Mouse (Mus musculus) embryonic facial prominence, embryonic 14.5 days (tissue): ENCODE results near the gene Gm21988. TPM values are rescaled to one million over a fixed set of nuclear protein-coding genes. Genes with fewer than 3 reads are reported as not detected.
A peak's percentile ranks its signal among the peaks of the same experiment; 100 is the strongest.

Experiments used
- ATAC-seq: fragments of 200-750 bp; cut with Nextera tagmentation; 2 replicates; pipeline ENCODE4 v1.8.0; 2017; ENCODE audit warnings: low read depth, moderate number of reproducible peaks, moderate TSS enrichment
- DNase-seq: peaks from one replicate; pipeline ENCODE4 v3.0.0-alpha.2; 2015; ENCODE audit warnings: low spot score
- H3K27ac ChIP-seq: fragments of 300-500 bp; sonication (generic); replicated peaks from 2 replicates; pipeline ENCODE4 v1.5.1; 2014; ENCODE audit warnings: low read depth, mild to moderate bottlenecking, low read length, moderate library complexity
- H3K27me3 ChIP-seq: fragments of 300-500 bp; sonication (generic); replicated peaks from 2 replicates; pipeline ENCODE4 v1.6.1; 2014; ENCODE audit warnings: low read length; ENCODE audit not compliant: control insufficient read depth, insufficient read depth
- H3K36me3 ChIP-seq: fragments of 300-500 bp; sonication (generic); 2 replicates; pipeline ENCODE4 v1.6.1; 2014; ENCODE audit warnings: low read length, mixed read lengths; ENCODE audit not compliant: control insufficient read depth, insufficient read depth
- H3K4me1 ChIP-seq: fragments of 300-500 bp; sonication (generic); 2 replicates; pipeline ENCODE4 v1.6.1; 2014; ENCODE audit warnings: antibody characterized with exemption, low read length; ENCODE audit not compliant: control insufficient read depth, insufficient read depth
- H3K4me2 ChIP-seq: fragments of 300-500 bp; sonication (generic); 2 replicates; pipeline ENCODE4 v1.6.1; 2014; ENCODE audit warnings: low read depth, mild to moderate bottlenecking, low read length, moderate library complexity, mixed read lengths
- H3K4me3 ChIP-seq: fragments of 300-500 bp; sonication (generic); 2 replicates; pipeline ENCODE4 v1.5.1; 2014; ENCODE audit warnings: low read depth, mild to moderate bottlenecking, low read length
- H3K9ac ChIP-seq: fragments of 300-500 bp; sonication (generic); 2 replicates; pipeline ENCODE4 v1.6.1; 2014; ENCODE audit warnings: low read depth, mild to moderate bottlenecking, low read length, moderate library complexity, mixed read lengths
- H3K9me3 ChIP-seq: fragments of 300-500 bp; sonication (generic); 2 replicates; pipeline ENCODE4 v1.6.1; 2016; ENCODE audit warnings: low read length; ENCODE audit not compliant: control insufficient read depth
- WGBS: fragments of 180-500 bp; shearing (Covaris S2); extraction: QIAGEN DNeasy Blood & Tissue Kit; methylation state at CpG from one replicate; pipeline ENCODE4 v1.1.7; 2014; 5-methylcytosine and 5-hydroxymethylcytosine counted together
- polyA plus RNA-seq: library from polyadenylated mRNA; unstranded; fragments of >200 nt; fragmentation: Nextera tagmentation; extraction: Ambion mirVana; gene quantifications from 2 replicates; pipeline ENCODE4 v1.2.1, GENCODE M21; 2014

Gene Gm21988
- polyA plus RNA-seq, 1 experiment from 2014 or later: 12.2 TPM

- Histone ChIP-seq H3K4me3 (peak overlapping the region; percentile 41), H3K4me2 (peak overlapping the region; percentile 62), H3K9ac (peak overlapping the region; percentile 70), H3K4me1 (peaks cover 15% of the 10 kb centered on the region), H3K27me3 (peaks cover 28% of the 10 kb centered on the region), H3K36me3 (peaks cover 16% of the 10 kb centered on the region), H3K27ac (peak overlapping the region; percentile 17; the same call in 1 of the 2 replicates), H3K9me3 (no peaks in the 10 kb centered on the region)
- ATAC-seq: no peak
- DNase-seq: no peak
- WGBS: 24% methylated on average over 8 of the region's 8 CpGs
These were observed 6.6 kb downstream of the Gm21988 start for GRCm38 (mm10) chr11:70233016-70233415.

- Histone ChIP-seq H3K27me3 (peaks cover 33% of the 10 kb centered on the region), H3K4me2 (peak overlapping the region; percentile 62), H3K27ac (peak overlapping the region; percentile 17), H3K4me3 (peak overlapping the region; percentile 41), H3K9me3 (no peaks in the 10 kb centered on the region), H3K36me3 (peaks cover 16% of the 10 kb centered on the region), H3K9ac (peak overlapping the region; percentile 70), H3K4me1 (peaks cover 15% of the 10 kb centered on the region)
- ATAC-seq (no peak), DNase-seq (peak; percentile 64)
- WGBS: 5% methylated on average over 9 of the region's 10 CpGs
These were observed 7.1 kb downstream of the Gm21988 start for GRCm38 (mm10) chr11:70232546-70232945.

GRCm38 (mm10) chr11:70230239-70230727 is 9.3 kb downstream of the Gm21988 start:
- Histone ChIP-seq H3K9ac (no peak overlapping the region; the same call in 1 of the 2 replicates), H3K4me1 (peaks cover 12% of the 10 kb centered on the region), H3K27ac (no peak overlapping the region), H3K9me3 (no peaks in the 10 kb centered on the region), H3K4me2 (peak overlapping the region; percentile 49), H3K27me3 (peaks cover 55% of the 10 kb centered on the region), H3K36me3 (peaks cover 9% of the 10 kb centered on the region), H3K4me3 (peak overlapping the region; percentile 29)
- whole genome bisulfite sequencing: 1% methylated on average over 24 of the region's 32 CpGs
- DNase-seq: peak; percentile 87
- peak; percentile 64 for ATAC-seq

- 3% methylated on average over 39 of the region's 39 CpGs for WGBS
- Histone ChIP-seq H3K9ac (peak within 1 kb of the TSS; percentile 45), H3K27me3 (peaks cover 64% of the 10 kb centered on the region), H3K4me1 (peaks cover 12% of the 10 kb centered on the region), H3K4me2 (peak within 1 kb of the TSS; percentile 49), H3K27ac (peak within 1 kb of the TSS; percentile 49; the same call in 1 of the 2 replicates), H3K9me3 (no peaks in the 10 kb centered on the region), H3K36me3 (peaks cover under 1% of the 10 kb centered on the region; the same call in 1 of the 2 replicates), H3K4me3 (peak within 1 kb of the TSS; percentile 29)
- DNase-seq (no peak), ATAC-seq (no peak)
These were observed 10.2 kb downstream of the Gm21988 start, which contains the start of gene Bcl6b for GRCm38 (mm10) chr11:70229260-70230010. Gene Bcl6b, minus strand, starts transcription at chr11:70229798.

GRCm38 (mm10) chr11:70228828-70229227 is 10.8 kb downstream of the Gm21988 start:
- Histone ChIP-seq H3K4me3 (peak overlapping the region; percentile 29), H3K4me2 (peak overlapping the region; percentile 49), H3K4me1 (peaks cover 12% of the 10 kb centered on the region), H3K36me3 (no peaks in the 10 kb centered on the region), H3K9me3 (no peaks in the 10 kb centered on the region), H3K27ac (no peak overlapping the region; the same call in 1 of the 2 replicates), H3K9ac (peak overlapping the region; percentile 45; the same call in 1 of the 2 replicates), H3K27me3 (peaks cover 70% of the 10 kb centered on the region)
- ATAC-seq: no peak
- peak; percentile 78 for DNase-seq
- 2% methylated on average over 19 of the region's 19 CpGs for WGBS

- Histone ChIP-seq H3K4me2 (peak overlapping the region; percentile 49; the same call in 1 of the 2 replicates), H3K27ac (no peak overlapping the region), H3K4me1 (peaks cover 4% of the 10 kb centered on the region; the same call in 1 of the 2 replicates), H3K27me3 (peaks cover 71% of the 10 kb centered on the region), H3K9ac (no peak overlapping the region), H3K9me3 (no peaks in the 10 kb centered on the region), H3K4me3 (peak overlapping the region; percentile 29), H3K36me3 (no peaks in the 10 kb centered on the region)
- ATAC-seq (no peak), DNase-seq (no peak)
- WGBS: 89% methylated on average over 4 of the region's 4 CpGs
These were observed 11.9 kb downstream of the Gm21988 start for GRCm38 (mm10) chr11:70227661-70228245.

- peak overlapping the region; percentile 29 for H3K4me3 ChIP-seq
- no peak overlapping the region for H3K27ac ChIP-seq
- peak overlapping the region; percentile 49 for H3K4me2 ChIP-seq
- H3K9ac ChIP-seq: peak overlapping the region; percentile 38; the same call in 1 of the 2 replicates
- DNase-seq (no peak), ATAC-seq (no peak)
- H3K4me1 ChIP-seq: no peaks in the 10 kb centered on the region
- WGBS: 39% methylated on average over 5 of the region's 5 CpGs
- peaks cover 71% of the 10 kb centered on the region for H3K27me3 ChIP-seq
- H3K36me3 ChIP-seq: no peaks in the 10 kb centered on the region
- no peaks in the 10 kb centered on the region for H3K9me3 ChIP-seq
These were observed 12.5 kb downstream of the Gm21988 start for GRCm38 (mm10) chr11:70227126-70227525.

GRCm38 (mm10) chr11:70226602-70226890 is 13.1 kb downstream of the Gm21988 start:
- Histone ChIP-seq H3K4me2 (peak overlapping the region; percentile 49), H3K36me3 (no peaks in the 10 kb centered on the region), H3K27me3 (peaks cover 71% of the 10 kb centered on the region), H3K4me3 (peak overlapping the region; percentile 26), H3K9me3 (no peaks in the 10 kb centered on the region), H3K27ac (no peak overlapping the region), H3K9ac (peak overlapping the region; percentile 38), H3K4me1 (no peaks in the 10 kb centered on the region)
- DNase-seq (no peak), ATAC-seq (0 out of 2 replicates have a peak, but pooled peaks have one; percentile 5)
- 9% methylated on average over 18 of the region's 18 CpGs for WGBS
